Mouse (Mus musculus): ENCODE results near the gene Col9a1.

DNA sequence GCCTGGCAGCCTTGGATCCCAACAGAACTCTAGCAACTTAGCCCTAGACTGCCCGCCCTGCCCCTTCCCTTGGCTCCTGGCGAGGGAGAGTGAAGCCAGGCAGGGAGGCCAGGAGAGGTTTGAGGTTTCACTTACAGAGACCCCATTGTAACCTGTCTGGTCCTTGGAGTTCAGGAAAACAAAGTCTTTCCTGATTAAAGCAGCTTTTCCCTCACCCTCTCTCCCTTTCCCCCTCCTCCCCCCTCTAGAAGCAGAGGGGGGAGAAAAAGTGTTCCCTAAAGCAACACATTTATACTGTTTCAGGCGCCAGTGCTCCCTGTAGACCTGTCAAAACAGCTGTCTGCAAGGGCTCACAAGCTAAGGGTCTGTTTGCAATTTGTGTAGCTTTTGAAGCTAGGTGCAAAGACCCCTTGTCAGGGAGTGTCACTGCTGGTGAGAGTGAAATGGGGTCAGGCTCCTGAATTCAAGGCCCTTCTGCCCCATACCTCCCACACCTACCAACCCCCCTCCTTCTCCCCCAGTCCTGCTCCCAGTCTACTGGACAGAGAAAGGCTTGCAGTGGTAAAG lies 18.6 kb downstream of the Col9a1 start:
- no peak for TF ChIP-seq CTCF (conservative IDR thresholded peaks at IDR 0.05; ENCODE audit: insufficient read depth, insufficient read length, low read depth, low read length)
- TF ChIP-seq POLR2A (IDR thresholded peaks at IDR 0.05; ENCODE audit: low read depth, low read length), result no peak
